Mouse (Mus musculus): ENCODE measurements around the gene Sprn. TPM values are rescaled to one million over a fixed set of nuclear protein-coding genes. Genes with fewer than 3 reads are reported as not detected.

The Sprn gene
- total RNA-seq, 2 experiments from 2014 or later = not detected

DNA sequence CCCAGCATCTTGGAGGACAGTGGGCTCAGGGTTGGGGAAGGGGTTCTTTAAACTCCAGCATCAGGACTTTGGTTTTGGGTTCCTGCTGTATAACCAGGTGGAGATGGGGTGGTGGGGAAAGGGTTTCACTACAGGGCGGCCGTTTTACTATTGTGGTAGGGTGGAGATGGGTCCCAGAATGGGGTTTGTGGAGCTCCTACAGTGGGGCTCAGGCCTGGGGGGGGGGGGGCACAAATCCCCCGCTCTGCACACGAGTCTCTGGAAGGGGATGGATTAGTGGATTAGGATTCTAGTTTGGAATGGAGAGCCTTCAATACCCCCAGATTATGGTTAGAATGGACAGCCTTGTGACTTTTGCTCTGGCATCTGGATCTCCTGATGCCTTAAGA is 854 bp downstream of the Sprn start:
- no peak for ATAC-seq (replicated peaks; ENCODE audit: poor library complexity, severe bottlenecking)

DNA sequence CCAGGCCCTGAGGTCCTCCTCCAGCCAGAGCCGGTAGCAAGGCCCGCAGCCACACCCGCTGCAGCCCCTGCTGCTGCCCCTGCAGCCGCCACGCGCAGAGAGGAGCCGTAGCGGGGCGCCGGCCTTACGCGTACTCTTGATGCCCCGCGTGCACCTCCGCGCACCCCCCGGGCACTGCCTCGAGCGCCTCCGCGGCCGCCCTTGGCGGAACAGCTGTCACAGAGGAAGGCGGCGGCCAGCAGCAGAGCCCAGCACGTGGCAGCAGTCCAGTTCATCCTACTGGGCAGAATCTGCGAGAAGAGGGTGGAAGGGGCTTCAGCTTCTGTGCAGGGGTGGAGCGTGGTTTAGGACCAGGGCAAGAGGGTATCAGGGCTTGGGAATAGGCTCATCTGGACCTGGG is 1.3 kb downstream of the Sprn start:
- ATAC-seq (replicated peaks; ENCODE audit: poor library complexity, severe bottlenecking) = peak; percentile 59; the same call in 1 of the 2 replicates

DNA sequence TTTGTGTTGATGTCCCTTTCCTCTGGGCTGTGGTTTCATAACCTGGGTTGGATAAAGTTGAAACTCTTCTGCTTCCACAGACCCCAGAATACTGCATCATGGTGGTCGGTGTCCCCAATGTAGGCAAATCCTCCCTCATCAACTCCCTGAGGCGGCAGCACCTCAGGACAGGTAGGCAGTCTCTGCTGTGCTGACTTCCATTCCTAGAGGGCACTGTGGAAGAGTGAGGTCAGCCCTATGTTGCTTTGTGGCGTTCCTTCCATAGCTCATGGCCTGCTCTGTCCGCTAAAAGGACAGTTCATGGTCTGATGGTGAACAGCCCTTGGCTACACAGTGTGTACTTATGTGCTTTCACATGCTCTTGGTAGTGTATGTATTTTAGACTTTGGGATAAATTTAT is 10.1 kb downstream of the Sprn start:
- ATAC-seq (replicated peaks; ENCODE audit: poor library complexity, severe bottlenecking) = no peak

DNA sequence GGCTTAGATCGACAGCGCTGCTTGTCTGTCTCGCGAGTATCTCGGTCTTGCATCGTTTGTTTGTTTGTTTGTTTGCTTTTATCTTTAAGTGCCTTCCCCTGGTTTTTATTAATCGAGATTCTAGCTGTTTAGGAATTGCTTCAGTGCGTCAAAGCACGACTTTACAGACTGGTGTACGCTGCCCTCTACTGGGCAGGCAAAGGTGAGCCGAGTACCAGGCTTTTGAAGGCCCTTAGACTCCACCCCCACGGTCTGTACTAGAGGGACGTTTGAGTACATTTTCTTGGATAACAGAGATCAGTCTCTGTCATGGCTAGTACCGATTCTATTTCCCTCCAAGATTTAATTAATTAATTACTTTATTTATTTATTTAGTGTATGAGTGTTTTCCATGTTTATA is 13.3 kb downstream of the Sprn start:
- peak; percentile 61 for ATAC-seq (replicated peaks; ENCODE audit: poor library complexity, severe bottlenecking)

DNA sequence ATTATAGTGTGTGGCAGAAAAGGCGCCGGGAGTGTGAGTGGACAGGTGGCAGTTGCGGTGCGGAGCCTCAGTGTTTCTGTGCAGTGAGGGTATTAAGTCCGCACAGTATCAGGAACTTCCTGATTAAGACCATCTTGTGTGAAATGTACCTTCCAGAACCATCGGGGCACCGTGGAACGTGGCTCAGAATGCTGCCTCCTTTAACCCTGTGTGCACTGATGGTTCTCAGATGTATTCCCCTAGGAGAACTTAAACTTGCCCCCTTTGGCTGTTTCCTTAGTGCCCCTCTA is 16.7 kb downstream of the Sprn start:
- no peak for ATAC-seq (replicated peaks; ENCODE audit: poor library complexity, severe bottlenecking)

DNA sequence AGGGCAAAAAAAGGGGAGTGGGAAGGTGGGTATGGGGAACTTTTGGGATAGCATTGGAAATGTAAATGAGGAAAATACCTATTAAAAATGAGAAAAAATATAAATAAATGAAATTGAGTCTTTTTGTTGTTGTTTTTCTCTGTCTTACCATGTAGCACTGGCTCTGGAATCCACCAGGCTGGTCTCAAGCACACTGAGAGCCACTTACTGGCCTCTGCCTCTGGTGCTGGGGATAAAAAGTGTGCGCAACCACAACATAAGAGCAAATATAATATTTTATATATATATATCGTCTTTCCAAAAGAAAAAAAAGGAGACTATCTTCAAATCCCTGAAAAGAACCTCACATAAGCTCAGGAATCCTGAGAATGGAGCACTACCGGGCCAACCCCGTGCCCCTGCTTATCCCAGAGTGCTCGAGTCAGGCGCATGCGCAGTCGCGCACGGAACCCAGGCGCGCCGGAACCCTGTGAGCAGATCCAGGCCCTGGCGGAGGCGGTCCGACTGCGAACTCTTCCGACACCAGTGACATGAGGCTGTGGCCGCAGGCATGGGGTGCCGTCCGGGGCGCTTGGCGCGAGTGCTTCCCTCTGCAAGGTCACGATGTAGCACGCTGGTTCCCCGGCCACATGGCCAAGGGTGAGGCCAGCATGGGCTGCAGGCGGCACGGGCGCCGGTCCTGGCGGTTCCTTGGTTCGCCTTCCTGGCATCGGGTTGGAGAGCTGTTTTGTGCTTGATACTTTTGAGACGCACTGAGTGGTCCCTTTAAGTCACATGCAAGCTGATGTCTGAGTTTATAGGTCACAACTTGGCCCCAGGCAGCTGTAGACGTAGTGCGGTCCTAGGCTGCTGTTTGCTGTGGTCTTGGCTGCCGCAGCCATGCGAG is 17.3 kb downstream of the Sprn start, which contains the start of gene Mtg1:
Gene Mtg1, plus strand, starts transcription at position 430 of the 886 bp plus-strand sequence.
- peak; percentile 74 for ATAC-seq (replicated peaks; ENCODE audit: poor library complexity, severe bottlenecking)

DNA sequence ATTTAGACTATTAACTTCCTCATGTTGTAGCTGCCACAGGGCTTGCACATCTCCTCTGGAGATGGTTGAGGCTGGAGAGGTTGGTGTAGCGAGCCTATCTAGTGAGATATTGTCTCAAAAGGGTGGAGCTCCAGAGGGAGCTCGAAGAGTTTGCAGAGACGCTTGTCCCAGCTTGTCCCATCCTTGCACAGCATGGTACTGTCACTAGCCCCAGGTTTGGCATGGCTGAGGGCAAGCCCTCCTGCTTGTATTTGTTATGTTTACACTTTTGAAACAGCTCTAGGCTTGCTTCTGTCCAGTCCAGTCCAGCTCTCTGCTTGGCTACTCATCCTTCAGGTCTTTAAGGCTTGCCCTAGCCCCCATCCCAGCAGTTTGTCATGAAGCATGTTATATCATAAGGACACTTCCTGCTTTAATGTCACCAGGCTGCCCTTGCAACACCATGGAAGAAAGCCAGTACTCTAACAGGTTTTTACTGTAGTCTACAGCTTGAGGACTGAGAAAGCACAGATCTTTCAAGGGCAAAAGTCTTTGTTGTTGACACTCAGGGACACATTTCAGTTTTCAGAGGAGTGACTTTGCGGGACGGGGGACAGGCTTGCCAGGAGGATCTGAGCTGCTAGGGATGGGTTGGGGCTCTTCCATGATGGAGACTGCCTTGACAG is 19.4 kb downstream of the Sprn start:
- peak; percentile 28 for ATAC-seq (replicated peaks; ENCODE audit: poor library complexity, severe bottlenecking)

DNA sequence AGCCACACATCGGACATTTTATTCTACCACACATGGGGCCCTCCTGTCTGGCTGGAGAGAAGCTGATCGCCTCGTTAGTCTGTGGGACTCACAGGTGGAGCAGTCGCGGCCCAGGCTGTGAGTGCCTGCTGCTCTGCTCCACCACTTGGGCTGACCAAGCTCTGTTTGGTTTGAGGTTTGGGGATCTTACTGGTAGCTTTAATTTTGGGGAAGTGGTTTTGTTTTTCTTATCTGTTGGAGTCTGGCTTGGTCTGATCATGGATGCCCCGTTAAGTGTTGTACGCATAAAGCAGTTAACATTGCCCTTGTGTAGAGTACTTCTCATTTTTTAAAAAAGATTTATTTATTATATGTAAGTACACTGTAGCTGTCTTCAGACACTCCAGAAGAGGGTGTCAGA is 20.6 kb downstream of the Sprn start:
- peak; percentile 27 for ATAC-seq (replicated peaks; ENCODE audit: poor library complexity, severe bottlenecking)

DNA sequence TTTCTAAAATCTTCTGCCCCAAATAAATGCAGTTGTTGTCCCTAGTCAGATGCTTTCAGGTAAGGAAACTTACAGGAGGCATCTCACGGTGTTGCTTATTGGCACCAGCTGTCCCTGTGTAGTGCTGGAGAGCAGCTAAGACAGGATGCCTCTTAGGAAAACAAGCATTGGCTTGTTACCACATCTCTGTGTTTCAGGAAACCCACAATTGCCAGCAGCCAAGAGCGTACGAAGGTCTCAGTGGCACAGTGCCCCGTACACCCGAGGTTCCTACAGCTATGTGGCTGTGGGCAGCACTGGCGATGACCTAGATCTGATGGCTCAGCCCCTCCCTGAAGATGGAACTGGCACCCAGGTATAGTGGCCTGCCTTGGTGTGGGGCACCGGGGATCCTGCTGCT is 22.5 kb downstream of the Sprn start:
- peak; percentile 63 for ATAC-seq (replicated peaks; ENCODE audit: poor library complexity, severe bottlenecking)

DNA sequence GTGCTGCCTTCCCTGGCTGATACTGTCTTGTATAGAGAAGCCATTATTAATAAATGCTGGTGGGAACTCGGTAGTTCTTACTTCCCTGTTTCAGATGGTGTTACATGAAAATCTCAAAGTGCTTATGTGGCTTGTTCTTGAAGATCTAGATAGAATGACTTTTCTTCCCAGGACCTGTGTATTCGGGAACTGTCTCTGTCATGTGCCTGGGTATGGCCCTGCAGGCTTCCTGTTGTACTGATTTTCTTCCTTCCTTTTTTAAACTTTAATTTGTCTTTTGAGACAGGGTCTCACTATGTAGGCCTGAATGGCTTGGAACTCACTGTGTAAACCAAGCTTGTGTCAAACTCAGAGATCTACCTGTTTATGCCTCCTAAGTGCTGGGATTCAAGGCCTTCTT is 26.8 kb downstream of the Sprn start:
- 0 out of 2 replicates have a peak, but pooled peaks have one; percentile 3 for ATAC-seq (replicated peaks; ENCODE audit: poor library complexity, severe bottlenecking)

DNA sequence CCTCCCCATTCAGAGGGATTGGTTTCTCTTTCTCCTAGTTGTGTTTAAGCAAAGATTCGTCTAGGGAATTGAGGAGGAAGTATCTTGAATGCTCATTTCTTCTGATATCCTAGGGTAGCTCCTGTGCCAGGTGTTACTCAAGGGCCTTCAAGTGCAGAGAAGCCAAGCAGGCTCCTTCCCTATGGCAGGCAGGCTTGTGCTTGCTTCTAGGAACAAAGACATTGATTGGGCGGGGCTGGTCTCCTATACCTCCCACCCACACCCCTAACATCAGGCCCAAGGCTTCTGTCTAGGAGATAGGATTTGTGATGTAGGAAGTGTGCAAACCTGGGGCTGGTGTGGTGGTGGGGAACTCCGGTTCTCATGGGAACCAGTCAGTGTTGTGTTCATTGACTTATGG is 27.7 kb downstream of the Sprn start:
- ATAC-seq (replicated peaks; ENCODE audit: poor library complexity, severe bottlenecking) = peak; percentile 12

DNA sequence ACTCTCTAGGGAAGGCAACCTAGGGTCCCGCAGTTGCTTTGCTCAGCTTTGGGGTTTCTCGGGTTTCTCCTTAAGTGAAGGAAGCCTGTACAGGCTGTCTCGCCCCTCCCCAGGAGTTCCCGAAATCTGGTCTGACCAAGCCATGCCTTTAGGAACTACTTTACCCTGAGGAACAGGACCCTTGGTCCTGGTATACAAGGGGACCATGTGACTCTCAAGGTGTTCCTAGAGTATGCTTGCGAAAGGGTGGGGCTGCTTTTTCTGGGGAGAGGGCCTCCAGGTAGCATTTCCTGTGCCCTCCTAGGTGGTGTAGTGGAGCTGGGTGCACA is 28.7 kb downstream of the Sprn start:
- ATAC-seq (replicated peaks; ENCODE audit: poor library complexity, severe bottlenecking) = no peak

DNA sequence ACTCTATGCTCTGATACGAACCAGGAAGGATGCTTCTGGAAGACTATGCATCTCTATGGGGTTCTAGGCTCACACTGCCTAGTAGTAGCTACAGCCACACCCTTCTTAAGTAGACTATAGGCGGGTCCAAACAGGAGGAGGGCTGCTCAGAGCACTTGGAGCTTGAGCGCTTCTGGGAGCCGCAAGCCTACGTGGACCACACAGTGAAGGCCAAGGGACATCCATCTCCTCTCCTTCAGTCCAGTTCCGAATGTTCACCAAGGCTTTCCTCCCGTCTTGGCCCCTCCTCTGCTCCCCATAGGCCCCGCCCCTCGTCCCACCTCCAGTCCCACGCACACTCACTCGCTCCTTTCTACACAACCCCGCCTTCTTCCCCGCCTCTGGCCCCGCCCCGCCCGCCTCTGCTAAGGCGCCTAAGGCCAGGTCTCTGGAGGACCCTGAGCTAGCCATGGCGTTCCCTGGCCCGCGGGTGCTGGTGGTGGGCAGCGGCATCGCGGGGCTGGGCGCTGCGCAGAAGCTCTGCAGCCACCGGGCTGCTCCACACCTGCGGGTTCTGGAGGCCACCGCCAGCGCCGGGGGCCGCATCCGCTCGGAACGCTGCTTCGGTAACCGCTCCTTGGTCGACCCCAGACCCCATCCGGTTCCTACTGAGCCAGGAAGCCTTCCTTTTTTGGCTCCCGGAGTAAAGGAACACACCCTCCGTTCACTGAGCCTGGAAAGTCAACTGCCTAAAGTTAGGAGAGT is 29.2 kb downstream of the Sprn start:
- ATAC-seq (replicated peaks; ENCODE audit: poor library complexity, severe bottlenecking) = peak; percentile 91

DNA sequence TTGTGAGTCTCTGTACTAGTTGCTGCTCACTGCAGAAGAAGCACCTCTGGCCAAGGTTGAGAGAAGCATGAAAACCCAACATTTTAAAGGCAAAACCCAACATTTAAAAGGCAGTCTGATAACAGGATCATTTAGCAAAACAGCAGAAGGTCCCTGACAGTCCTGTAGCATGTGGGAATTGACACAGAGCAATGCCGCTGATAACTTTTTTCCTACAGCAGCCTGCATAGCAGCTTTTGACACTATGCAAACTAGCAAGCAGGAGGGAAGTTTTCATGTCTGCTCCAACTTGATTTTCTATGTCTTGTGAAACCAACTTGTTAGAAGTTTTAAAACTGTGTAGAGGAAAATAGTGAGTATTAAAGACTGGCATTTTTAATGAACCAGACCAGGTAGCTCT is 30.3 kb downstream of the Sprn start:
- ATAC-seq (replicated peaks; ENCODE audit: poor library complexity, severe bottlenecking) = no peak

DNA sequence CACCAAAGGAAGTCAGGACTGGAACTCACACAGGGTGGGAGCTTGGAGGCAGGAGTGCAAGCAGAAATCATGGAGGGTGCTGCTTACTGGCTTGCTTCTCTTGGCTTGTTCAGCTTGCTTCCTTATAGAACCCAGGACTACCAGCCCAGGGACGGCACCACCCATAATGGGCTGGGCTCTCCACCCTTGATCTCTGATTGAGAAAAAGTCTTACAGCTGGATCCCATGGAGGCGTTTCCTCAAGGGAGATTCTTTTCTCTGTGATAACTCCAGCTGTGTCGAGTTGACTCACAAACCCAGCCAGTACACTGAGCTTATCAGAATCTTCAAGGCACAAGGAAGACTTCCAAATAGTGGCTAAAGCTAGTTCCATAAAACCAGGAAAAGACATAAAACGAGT is 31.9 kb downstream of the Sprn start:
- ATAC-seq (replicated peaks; ENCODE audit: poor library complexity, severe bottlenecking) = no peak

DNA sequence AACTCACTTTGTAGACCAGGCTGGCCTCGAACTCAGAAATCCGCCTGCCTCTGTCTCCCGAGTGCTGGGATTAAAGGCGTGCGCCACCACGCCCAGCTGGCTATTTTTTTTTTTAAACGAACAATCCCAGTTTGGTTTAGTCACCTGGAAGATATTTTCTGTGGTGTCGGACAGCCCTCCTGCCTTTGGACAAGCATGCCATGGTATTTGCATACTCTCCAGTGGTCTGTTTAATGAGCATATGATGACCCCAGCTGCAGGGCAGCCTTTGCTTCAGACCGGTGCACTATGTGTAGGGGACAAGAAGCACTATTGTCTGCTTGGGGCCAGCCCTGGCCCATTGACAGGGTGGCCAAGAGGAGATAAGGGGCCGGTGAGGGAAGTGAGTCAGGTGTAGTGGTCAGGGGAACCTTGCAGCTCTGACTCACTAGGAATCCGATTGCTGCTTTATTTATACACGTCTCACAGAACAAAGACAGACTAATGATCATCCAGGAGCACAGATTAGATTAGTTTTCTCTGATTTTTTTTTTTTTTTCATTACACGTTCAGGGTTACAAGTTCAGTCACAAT is 33.3 kb downstream of the Sprn start:
- ATAC-seq (replicated peaks; ENCODE audit: poor library complexity, severe bottlenecking) = no peak

DNA sequence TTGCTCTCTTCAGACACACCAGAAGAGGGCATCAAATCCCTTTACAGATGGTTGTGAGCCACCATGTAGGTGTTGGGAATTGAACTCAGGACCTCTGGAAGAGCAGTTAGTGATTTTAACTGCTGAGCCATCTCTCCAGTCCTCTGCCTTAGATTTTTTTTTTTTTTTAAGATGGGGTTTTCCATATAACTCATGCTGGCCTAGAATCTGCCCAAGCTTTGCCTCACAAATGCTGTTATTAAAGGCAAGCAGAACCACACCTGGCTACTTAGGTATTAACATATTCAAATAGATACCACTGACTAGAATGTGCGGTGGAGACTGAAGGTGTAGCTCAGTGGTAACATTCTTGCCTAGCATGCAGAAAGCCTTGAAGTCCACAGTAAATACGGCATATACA is 34.2 kb downstream of the Sprn start:
- ATAC-seq (replicated peaks; ENCODE audit: poor library complexity, severe bottlenecking) = no peak

DNA sequence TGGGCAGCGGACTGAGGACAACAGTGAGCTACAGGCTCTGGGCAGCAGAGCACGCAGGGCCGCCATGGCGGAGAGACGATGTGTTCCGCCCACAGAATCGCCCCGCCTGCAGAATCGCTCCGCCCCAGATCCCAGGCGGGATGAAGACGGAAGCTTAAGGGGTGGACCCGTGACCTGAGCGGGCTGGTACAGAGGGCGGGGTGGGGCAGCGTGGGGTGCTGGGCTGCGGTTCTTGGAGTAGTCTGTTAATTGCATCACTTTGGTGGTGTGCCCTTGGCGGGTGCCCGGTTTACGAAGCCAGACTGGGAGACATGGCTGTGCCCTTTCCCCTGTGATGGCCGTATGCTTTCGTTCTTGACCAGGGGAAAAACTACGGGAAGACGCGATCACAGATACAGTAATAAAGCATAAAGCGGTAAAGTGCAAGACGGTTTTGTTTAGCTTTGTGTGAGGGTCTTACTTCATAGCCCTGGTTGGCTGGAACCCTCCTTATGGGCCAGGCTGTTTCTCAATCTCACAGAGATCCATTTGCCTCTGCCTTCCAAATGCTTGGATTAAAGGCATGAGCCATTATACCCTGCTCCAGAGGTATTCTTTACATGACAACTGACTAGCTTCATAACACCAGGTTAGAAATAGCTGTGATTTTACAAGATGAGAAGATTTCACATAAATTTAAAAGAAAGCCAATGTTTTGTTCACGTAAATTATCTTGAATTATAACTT is 38.2 kb downstream of the Sprn start, which contains the start of gene Echs1:
Gene Echs1, minus strand, starts transcription at position 148 of the 726 bp plus-strand sequence.
- peak; percentile 86 for ATAC-seq (replicated peaks; ENCODE audit: poor library complexity, severe bottlenecking)

DNA sequence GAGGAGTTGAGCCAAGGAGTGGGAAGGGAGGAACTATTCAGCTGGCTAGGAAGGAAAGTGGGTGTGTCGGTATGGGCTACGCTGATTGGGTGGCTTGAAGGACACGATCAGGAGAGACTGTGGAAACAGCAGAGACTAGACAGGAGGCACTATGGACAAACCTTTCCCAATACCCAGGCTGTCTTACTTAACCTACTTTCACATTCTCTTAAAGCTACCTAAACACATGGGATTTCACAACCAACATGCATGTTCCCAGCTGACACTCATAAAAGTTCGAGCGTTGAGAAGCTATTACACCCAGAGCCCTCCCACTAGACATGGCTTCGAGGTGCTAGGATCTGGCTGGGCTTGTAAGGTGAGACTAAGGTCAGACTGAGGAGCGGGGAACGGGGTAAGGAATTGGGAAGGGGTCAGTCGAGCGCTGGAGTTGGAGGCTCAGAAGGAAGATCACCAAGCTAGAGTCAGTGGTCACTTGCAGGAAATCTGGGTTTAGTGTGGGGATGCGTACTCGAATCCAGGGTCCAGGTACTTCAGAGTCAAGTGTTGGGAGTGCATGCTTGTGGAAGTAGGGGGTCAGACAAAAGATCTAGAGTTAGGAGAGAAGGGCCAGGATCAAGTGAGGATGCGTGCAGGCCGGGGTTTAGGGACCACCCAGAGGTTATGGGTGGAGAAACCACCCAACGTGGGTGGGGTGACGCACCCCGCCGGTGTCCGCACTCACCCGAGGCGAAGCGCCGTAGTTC is 38.9 kb downstream of the Sprn start, which contains the start of gene Paox:
Gene Paox, plus strand, starts transcription at position 217 of the 746 bp plus-strand sequence.
- peak; percentile 86 for ATAC-seq (replicated peaks; ENCODE audit: poor library complexity, severe bottlenecking)

Data from granulocyte monocyte progenitor cell, adult 5-6 weeks (primary cell).